Mouse (Mus musculus) myocyte (in vitro differentiated cells): ENCODE data around the gene Gm20388.

Experiments
- MYOG ChIP-seq, 3 experiments: IDR thresholded peaks; one replicate each; pipeline ENCODE4 v1.6.1; 2011; ENCODE audit warnings: control low read depth in 2 of 3, low read depth in 2 of 3, mild to moderate bottlenecking in 2 of 3; ENCODE audit not compliant: insufficient read length in 2 of 3, control insufficient read depth in 1 of 3, insufficient read depth in 1 of 3
- USF1 ChIP-seq: IDR thresholded peaks from one replicate; pipeline ENCODE4 v1.6.1; 2011; ENCODE audit warnings: low read depth, mild to moderate bottlenecking, control low read depth, moderate library complexity

GRCm38 (mm10) chr8:121511751-121512150 lies 1601.1 kb downstream of the Gm20388 start:
- TF ChIP-seq USF1: no peak
- no peak for TF ChIP-seq MYOG (IDR thresholded peaks at IDR 0.05; ENCODE audit: control insufficient read depth in 1 of 3, insufficient read depth in 1 of 3, insufficient read length in 2 of 3, low read depth in 2 of 3)
